Mouse (Mus musculus): ENCODE data around the gene Myg1. TPM values are rescaled to one million over a fixed set of nuclear protein-coding genes. Genes with fewer than 3 reads are reported as not detected.

The Myg1 gene
- polyA plus RNA-seq, 2 experiments = 91.1 to 108 TPM

DNA sequence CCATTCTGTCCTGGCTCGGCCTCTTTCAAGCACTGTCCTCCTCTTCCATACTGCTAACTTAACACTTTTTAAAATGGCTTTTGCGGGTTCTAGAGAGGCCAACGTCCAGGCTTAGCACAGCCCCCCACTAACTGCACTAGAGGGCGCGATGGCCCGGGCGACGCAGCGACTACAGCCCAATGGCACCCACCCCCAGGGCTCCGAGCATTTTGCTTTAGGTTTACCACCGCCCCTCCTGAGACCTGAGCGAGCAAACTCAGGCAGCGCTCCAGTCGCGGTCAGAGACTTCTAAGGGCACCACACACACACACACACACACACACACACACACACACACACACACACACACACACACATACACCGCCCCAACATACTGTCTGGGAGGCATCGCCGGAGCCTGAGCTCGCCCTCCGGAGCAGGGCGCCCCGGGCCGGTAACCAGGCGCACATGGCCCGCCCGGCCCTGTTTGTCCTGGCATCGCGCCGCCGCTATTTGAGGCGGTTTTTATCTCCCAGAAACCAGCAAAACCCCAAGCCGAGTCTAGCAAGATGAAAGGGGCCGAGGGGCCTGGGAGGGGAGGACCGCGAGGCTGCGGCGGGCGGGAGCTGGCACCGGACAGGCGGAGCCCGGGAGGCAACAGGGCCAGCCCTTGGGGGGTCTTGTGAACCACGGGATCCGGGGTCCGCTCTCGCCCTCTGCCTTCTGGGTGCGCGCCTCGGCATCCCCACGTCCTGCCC, 23.8 kb downstream of the Myg1 start:
- under 1% methylated on average over 47 of the region's 49 CpGs for WGBS
- H3K4me3 ChIP-seq (replicated peaks; ENCODE audit: low read length) = peak overlapping the region; percentile 52
- no peaks in the 10 kb centered on the region for H3K27me3 ChIP-seq (ENCODE audit: control insufficient read depth, insufficient read depth, low read length)
- peak overlapping the region; percentile 90 for H3K27ac ChIP-seq (replicated peaks; ENCODE audit: low read depth, low read length)
- H3K9me3 ChIP-seq (ENCODE audit: control insufficient read depth, low read length) = no peaks in the 10 kb centered on the region
- ATAC-seq (ENCODE audit: low FRiP score, low read depth) = peak; percentile 50
- peak; percentile 63 for DNase-seq (ENCODE audit: low spot score)
- H3K4me1 ChIP-seq (ENCODE audit: control insufficient read depth, insufficient read depth, low read length) = peaks cover 29% of the 10 kb centered on the region
- H3K4me2 ChIP-seq (replicated peaks; ENCODE audit: low read depth, low read length, severe bottlenecking) = peak overlapping the region; percentile 97
- no peak for TF ChIP-seq POLR2A (IDR thresholded peaks at IDR 0.05; ENCODE audit: borderline replicate concordance, extremely low read depth, insufficient read depth, insufficient read length)
- H3K36me3 ChIP-seq (ENCODE audit: control insufficient read depth, insufficient read depth, low read length) = no peaks in the 10 kb centered on the region
- H3K9ac ChIP-seq (ENCODE audit: low read depth, low read length, severe bottlenecking) = peak overlapping the region; percentile 81

DNA sequence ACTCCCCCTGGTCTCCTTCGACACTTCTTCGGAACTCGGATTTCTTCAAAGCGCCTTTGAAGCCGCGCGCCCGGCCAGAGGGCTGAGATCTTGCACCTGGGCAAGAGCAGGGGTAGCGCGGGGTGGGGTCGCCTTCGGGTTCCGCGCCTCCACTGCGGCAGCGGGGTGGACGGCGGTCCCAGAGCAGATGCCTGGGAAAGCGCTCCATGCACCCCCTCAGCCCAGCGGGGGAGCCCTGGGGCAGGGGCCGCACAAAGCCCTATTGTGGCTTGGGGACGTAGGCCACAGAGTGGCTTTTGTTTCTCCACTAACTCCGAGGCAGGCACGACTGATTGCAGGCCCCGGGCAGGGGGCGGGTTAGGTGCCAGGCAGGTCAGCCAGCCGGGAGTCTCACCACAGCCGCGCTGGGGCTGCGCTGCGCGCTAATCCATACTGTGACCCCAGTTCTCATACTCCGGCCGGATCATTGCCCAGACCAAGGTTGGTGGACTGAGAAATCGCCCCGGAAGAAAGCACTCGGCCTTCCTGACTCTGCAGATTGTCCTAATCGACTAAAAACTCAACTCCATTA, 24.4 kb downstream of the Myg1 start:
- Histone ChIP-seq H3K4me2 (replicated peaks; ENCODE audit: low read depth, low read length, severe bottlenecking) (peak overlapping the region; percentile 97), H3K9ac (ENCODE audit: low read depth, low read length, severe bottlenecking) (peak overlapping the region; percentile 81), H3K4me3 (replicated peaks; ENCODE audit: low read length) (peak overlapping the region; percentile 52), H3K27me3 (ENCODE audit: control insufficient read depth, insufficient read depth, low read length) (no peaks in the 10 kb centered on the region), H3K9me3 (ENCODE audit: control insufficient read depth, low read length) (no peaks in the 10 kb centered on the region), H3K27ac (replicated peaks; ENCODE audit: low read depth, low read length) (peak overlapping the region; percentile 90), H3K4me1 (ENCODE audit: control insufficient read depth, insufficient read depth, low read length) (peaks cover 29% of the 10 kb centered on the region), H3K36me3 (ENCODE audit: control insufficient read depth, insufficient read depth, low read length) (no peaks in the 10 kb centered on the region)
- WGBS = 2% methylated on average over 38 of the region's 38 CpGs
- no peak for TF ChIP-seq POLR2A (IDR thresholded peaks at IDR 0.05; ENCODE audit: borderline replicate concordance, extremely low read depth, insufficient read depth, insufficient read length)
- DNase-seq (ENCODE audit: low spot score) (no peak), ATAC-seq (ENCODE audit: low FRiP score, low read depth) (peak; percentile 64)

DNA sequence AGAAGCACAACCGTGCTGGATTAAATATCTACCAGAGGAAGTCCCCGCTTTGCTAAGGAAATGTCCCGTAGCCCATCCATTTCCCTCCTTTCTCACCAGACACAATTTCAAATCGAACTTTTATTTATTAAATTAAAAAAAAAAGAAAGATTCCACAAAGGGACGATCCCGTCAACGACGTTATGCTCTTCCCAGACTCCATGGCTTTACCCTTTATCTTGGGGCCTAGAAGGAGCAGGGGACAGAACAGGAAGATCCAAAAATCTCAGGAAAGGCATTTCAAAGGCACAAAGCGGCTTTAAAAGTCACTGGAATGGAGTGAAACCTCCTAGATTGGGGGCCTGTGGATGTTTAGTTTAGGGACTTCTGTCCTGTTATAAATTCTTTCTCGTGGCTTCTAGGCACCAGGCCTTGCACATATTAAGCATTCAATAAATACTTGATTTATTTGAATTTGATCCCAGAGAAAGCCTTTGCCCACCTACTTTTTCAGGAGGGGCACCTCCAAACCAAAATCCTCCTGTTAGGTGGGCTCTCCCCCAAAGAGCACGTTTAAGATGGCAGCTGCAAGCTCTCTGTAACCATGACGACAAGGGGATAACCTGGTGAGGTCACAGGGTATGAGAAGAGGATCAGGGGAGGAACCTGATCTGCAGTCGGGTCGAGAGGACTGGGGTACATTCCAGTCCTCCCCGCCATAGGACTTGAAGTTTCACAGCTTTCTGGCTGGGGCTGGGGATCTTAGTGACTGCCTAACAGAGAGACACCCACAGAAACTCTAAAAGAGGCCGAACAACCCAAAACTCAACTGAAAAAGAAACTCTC, 25.2 kb downstream of the Myg1 start:
- ATAC-seq (ENCODE audit: low FRiP score, low read depth) = no peak
- no peaks in the 10 kb centered on the region for H3K9me3 ChIP-seq (ENCODE audit: control insufficient read depth, low read length)
- WGBS = 32% methylated on average over 16 of the region's 16 CpGs
- H3K27me3 ChIP-seq (ENCODE audit: control insufficient read depth, insufficient read depth, low read length) = no peaks in the 10 kb centered on the region
- no peak for DNase-seq (ENCODE audit: low spot score)
- H3K4me1 ChIP-seq (ENCODE audit: control insufficient read depth, insufficient read depth, low read length) = peaks cover 29% of the 10 kb centered on the region
- peak overlapping the region; percentile 90 for H3K27ac ChIP-seq (replicated peaks; ENCODE audit: low read depth, low read length)
- TF ChIP-seq POLR2A (IDR thresholded peaks at IDR 0.05; ENCODE audit: borderline replicate concordance, extremely low read depth, insufficient read depth, insufficient read length) = no peak
- H3K9ac ChIP-seq (ENCODE audit: low read depth, low read length, severe bottlenecking) = no peak overlapping the region
- H3K4me2 ChIP-seq (replicated peaks; ENCODE audit: low read depth, low read length, severe bottlenecking) = peak overlapping the region; percentile 97
- H3K36me3 ChIP-seq (ENCODE audit: control insufficient read depth, insufficient read depth, low read length) = no peaks in the 10 kb centered on the region
- peak overlapping the region; percentile 52 for H3K4me3 ChIP-seq (replicated peaks; ENCODE audit: low read length)

DNA sequence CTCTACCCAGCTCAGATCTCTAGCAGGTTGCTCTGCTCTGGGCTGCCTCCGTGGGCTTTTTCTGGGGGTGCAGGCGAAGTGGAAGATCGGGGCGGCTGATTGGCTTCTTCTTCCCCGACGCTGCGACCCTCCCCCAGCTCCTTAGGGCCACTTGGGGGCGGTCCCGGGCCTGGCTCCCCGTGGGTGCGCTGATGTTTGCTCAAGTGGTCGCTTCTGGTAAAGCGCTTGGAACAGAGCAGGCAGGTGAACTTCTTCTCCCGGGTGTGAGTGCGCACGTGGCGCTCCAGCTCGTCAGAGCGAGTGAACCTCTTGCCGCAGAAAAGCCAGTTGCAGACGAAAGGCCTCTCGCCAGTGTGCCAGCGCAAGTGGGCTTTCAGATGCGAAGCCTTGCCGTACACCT, 26.6 kb downstream of the Myg1 start:
- DNase-seq (ENCODE audit: low spot score) = no peak

DNA sequence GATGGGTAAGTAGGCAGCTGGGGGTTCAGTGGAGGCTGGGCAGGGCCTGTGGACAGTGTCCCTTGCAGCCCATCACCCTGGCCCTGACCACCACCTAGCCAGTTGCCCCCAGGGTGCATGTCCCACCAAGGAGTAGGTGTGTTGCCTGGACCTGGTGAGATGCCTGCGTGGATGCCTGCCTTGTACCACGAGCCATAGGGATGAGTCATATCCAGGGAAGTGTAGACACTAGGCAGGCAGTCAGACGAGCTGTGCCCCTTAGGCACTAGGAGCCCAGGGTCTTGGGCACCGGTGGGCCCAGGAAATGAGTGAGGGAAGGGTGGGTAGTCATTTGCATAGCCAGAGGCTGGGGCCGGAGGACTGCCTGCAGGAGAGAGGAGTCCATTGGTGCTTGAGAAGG, 27.3 kb downstream of the Myg1 start:
- no peak overlapping the region for H3K9ac ChIP-seq (ENCODE audit: low read depth, low read length, severe bottlenecking)
- peaks cover 38% of the 10 kb centered on the region for H3K4me1 ChIP-seq (ENCODE audit: control insufficient read depth, insufficient read depth, low read length)
- ATAC-seq (ENCODE audit: low FRiP score, low read depth) = no peak
- H3K36me3 ChIP-seq (ENCODE audit: control insufficient read depth, insufficient read depth, low read length) = no peaks in the 10 kb centered on the region
- no peaks in the 10 kb centered on the region for H3K27me3 ChIP-seq (ENCODE audit: control insufficient read depth, insufficient read depth, low read length)
- H3K4me2 ChIP-seq (replicated peaks; ENCODE audit: low read depth, low read length, severe bottlenecking) = no peak overlapping the region
- 27% methylated on average over 5 of the region's 5 CpGs for WGBS
- H3K4me3 ChIP-seq (replicated peaks; ENCODE audit: low read length) = 0 out of 2 replicates have a peak overlapping the region, but pooled peaks have one; percentile 22
- no peak overlapping the region for H3K27ac ChIP-seq (replicated peaks; ENCODE audit: low read depth, low read length)
- no peaks in the 10 kb centered on the region for H3K9me3 ChIP-seq (ENCODE audit: control insufficient read depth, low read length)
- no peak for DNase-seq (ENCODE audit: low spot score)
- no peak for TF ChIP-seq POLR2A (IDR thresholded peaks at IDR 0.05; ENCODE audit: borderline replicate concordance, extremely low read depth, insufficient read depth, insufficient read length)

More for the DNA sequence above, 26.6 kb downstream of the Myg1 start:
- Histone ChIP-seq H3K9me3 (ENCODE audit: control insufficient read depth, low read length) (no peaks in the 10 kb centered on the region), H3K4me3 (replicated peaks; ENCODE audit: low read length) (peak overlapping the region; percentile 22), H3K27ac (replicated peaks; ENCODE audit: low read depth, low read length) (0 out of 2 replicates have a peak overlapping the region, but pooled peaks have one; percentile 13), H3K4me2 (replicated peaks; ENCODE audit: low read depth, low read length, severe bottlenecking) (peak overlapping the region; percentile 39), H3K27me3 (ENCODE audit: control insufficient read depth, insufficient read depth, low read length) (no peaks in the 10 kb centered on the region), H3K9ac (ENCODE audit: low read depth, low read length, severe bottlenecking) (no peak overlapping the region), H3K4me1 (ENCODE audit: control insufficient read depth, insufficient read depth, low read length) (peaks cover 38% of the 10 kb centered on the region), H3K36me3 (ENCODE audit: control insufficient read depth, insufficient read depth, low read length) (no peaks in the 10 kb centered on the region)
- ATAC-seq (ENCODE audit: low FRiP score, low read depth) = no peak
- 2% methylated on average over 24 of the region's 25 CpGs for WGBS
- no peak for TF ChIP-seq POLR2A (IDR thresholded peaks at IDR 0.05; ENCODE audit: borderline replicate concordance, extremely low read depth, insufficient read depth, insufficient read length)

All from limb, embryonic 14.5 days (tissue).